Mouse (Mus musculus) monocyte, adult 5-6 weeks (primary cell): ENCODE results near the gene Syde2. TPM values are rescaled to one million over a fixed set of nuclear protein-coding genes. Genes with fewer than 3 reads are reported as not detected.
"Not testable (repeated sequence)": the region's sequence is repeated elsewhere in the genome, so short reads cannot be mapped to it uniquely, and the experiment has no call there.

Source experiments
- ATAC-seq: fragments of 153-309, 156-312 bp; replicated peaks from 2 replicates; pipeline ENCODE4 v1.8.0; 2017; ENCODE audit warnings: mild to moderate bottlenecking; ENCODE audit not compliant: low TSS enrichment, insufficient number of reproducible peaks, severe bottlenecking, poor library complexity, low FRiP score
- total RNA-seq: library from RNA; stranded (forward); fragments of 200-1000, 200-491, 200-594 nt; gene quantifications from 3 replicates; pipeline ENCODE4 v1.2.3, GENCODE M21; 2017

Syde2 gene
- total RNA-seq, 1 experiment from 2014 or later = 1.6 TPM

DNA sequence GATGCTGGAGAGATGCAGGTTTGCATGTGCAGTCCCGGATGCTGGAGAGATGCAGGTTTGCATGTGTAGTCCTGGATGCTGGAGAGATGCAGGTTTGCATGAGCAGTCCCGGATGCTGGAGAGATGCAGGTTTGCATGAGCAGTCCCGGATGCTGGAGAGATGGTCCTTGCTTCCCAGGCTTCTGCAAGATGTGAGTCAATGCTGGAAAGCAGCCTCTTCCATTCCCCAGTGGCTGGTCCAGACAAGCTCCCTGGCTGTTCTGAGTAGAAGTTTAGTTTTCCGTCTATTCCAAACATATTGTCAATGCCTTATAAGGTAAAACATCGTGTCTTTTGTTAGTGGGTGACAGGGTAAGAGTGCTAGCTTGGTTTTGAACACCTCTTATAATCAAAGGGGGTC, 8.9 kb downstream of the Syde2 start:
- ATAC-seq = not testable (repeated sequence)

DNA sequence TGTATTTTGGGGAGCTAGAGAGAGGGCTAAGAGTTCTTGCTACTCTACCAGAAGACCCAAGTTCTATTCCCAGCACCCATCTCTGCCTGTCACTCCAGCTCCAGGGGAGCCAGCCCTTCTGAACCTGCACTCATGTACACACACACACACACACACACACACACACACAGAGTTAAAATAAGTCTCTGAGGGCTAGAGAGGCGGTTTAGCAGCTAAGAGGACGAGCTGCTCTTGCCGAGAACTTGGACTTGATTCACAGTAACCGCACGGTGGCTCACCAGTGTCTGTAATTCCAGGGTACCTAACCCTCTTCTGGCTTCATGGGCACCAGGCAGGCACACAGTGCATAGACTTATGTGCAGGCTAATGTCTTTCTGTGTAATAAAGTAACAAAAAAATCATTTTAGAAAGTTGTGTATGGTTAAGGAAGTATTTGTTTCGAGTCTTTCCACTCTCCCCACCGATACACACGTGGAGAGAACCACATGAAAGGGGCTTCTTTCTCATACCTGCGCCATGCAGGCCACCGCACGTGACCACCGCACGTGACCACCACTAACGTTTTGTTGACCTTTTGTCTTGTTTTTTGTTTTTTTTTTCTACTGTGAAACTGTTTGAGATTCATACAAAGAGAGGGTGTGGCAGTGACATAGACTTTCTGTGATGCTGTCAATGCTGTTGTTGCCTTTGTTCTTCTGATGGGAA, 16.8 kb downstream of the Syde2 start:
- ATAC-seq = no peak

DNA sequence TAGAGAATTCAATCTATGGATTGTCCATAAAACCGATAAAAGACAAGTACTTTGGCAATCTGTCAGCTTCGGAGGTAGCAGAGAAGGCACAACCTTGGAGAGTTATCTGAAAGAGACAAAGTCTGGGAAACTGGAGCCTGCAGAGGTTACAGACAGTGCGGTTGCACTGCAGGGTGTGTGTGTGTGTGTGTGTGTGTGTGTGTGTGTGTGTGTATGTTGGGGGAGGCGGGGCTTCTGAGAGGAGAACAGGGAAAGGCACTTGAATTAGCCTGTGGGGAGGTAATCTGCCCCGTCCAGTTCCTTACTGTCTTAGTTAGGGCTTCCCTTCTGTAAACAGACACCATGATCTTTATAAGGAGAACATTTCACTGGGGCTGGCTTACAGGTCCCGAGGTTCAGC, 20.2 kb downstream of the Syde2 start:
- ATAC-seq = no peak

DNA sequence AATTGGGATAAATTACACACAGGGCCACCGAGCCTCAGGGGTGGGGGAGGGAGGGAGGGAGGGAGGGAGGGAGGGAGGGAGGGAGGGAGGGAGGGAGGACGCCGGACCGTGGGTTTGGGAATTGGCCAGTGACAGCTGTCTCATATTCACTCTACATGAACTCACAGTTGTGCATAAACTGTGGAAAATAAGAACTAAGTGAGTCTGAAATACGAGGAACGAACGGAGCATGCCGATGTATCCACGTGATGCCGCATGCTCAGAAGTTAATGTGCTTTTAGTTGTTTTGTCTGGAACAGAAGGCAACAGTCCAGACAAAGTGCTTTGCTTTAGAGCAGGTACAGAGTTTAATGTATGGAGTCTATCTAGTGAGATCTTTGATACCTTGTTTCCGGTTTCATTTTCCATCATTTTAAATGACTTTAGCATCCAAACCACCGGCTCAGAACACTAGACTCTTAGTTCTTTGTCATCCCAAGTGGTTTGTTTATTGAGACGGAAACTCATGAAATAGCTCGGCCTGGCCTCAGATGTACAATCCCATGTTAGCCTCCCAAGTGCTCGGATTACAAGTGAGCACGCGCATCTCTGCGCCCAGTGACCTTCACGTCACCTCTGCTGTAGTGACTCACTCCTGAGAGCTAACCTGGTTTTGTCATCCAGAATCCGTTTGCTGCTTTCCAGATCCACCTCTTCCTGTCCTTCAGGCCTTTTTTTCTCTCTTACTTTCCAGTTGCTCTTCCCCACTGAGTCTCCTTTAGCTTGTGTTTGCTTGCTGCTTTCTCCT, 22.4 kb downstream of the Syde2 start:
- no peak for ATAC-seq

DNA sequence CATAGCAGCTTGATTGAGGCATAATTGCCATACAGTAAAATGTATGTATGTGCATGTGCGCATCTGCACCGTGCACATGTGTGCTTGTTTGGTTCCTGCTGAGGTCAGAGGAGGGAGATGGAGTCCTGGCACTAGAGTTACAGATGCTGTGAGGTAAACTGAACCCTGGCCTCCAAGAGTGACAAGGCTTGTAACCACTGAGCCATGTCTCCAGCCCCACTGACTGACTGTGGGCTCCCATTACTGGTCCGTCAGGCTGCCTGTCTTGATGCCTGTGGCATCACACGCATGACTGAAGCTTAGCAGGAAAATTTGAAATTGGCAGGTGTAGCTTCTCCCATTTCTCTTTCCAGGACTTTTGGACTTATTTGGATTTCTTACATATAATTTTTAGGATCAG, 23.1 kb downstream of the Syde2 start:
- ATAC-seq = no peak

DNA sequence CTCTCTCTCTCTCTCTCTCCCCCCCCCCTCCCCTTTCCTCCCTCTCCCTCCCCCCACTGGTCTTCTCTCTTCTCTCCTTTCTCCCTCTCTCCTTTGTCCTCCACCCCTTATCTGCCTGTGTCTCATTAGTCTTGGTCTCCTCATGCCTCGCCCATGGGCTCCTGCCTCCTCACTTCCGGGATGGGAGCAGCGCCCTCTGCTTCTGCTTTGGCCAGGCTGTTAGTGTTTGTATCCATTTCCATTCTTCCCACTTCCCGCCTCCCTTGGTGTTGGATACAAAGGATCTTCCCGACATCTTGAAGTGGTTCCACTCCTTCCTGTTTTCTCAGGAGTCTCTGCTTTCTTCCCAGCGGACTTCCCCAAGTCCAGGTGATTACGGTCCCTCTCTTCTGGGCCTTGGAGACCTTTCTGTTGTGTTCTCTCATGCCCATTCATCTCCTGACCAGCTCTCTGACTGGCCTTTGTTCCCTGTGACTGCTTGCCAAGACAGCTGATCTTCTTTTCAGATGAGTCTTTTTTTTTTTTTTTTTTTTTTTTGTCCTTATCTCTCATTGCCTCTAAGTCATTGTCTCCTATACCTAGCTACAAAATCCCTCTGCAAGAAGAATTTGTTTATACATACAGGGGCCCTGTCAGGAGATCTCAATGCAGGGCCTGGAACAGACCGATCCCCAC, 24.0 kb downstream of the Syde2 start:
- no peak for ATAC-seq

DNA sequence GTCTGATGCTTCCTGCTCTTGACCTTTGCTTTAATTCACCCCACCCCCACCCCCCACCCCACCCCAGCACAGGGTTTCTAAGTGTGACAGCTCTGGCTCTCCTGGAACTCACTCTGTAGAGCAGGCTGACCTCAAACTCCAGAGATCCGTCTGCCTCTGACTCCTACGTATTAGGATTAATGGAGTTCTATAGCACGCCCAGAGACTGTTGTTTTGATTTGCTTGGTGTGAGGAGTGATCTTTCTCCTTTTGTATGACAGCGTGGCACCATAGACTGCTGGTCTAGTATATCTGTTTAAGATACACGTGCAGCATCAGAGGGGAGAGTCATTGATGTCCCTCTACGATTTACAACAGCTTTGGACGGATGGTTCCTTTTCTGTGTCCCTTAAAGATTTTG, 25.8 kb downstream of the Syde2 start:
- no peak for ATAC-seq

DNA sequence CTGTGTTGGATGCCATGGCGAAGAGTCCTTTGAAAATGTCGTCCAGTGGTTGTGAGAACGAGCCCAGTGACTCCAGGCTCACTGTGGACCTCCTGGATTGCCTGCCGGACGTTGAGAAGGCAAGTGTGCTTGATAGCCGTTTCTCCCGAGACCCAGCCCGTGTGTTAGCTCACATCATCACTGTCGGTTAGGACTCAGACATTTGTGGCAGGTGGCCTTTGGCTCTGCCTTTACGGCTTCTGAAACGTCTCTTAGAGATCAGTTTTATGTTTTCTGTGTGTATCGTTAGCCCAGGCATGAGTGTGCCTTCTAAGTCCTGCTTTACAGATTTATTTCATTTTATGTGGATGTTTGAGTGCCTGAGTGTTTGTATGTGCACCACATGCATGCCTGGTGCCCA, 26.7 kb downstream of the Syde2 start:
- no peak for ATAC-seq

DNA sequence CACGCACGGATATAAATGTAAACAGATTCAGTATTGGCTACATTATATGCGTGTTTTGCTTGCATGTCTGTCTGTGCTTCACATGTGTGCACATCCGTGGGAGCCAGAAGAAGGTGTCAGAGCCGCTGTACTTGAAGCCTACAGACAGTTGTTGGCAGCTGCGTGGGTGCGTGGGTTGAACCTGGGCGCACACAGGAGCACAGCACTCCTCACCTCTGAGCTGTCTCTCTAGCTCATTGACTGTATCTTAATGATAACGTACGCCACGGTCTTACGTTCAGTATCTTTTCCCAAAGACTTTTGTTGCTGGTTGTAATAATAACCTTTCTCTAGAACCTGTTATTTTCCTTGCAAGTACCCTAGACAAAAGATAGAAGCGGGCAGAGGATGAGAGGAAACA, 29.3 kb downstream of the Syde2 start:
- ATAC-seq = no peak

DNA sequence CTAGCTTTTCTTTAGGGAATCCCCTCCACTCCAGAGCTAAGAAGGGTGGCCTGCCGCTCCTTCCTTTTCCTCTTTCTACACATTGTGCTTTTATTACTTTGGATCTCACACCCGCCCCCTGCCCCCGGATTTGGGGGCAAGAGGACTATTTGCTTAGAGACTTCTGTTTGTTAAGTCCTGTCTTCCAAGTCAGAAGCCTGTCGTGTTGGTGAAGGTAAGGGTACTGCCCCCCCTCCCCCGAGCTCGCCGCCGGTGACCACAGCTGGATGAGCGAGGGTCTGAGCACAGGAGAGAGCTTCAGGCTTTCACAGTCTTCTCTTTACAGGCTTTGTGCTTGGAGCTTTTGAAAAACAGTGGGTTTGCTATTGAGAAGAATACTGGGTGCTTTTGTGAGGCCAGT, 29.9 kb downstream of the Syde2 start:
- no peak for ATAC-seq

DNA sequence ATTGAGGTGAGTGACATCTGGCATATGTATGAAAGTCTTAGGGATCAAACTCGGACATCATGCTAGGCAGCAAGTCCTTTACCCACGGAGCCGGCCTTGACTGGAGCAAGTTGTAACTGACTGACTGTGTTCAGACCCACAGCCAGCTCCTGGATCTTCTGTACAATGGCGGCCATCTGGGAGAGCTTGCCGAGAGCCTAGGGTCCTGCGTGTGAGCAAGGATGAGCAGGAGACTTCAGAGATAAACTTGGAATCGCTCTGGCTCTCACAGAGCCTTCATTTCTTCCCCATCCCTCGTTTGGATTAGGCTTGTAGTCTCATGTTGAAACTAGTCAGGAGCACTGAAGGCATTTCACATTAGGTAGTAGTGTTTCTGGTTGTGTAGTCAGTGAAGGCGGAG, 34.6 kb downstream of the Syde2 start:
- ATAC-seq = no peak

DNA sequence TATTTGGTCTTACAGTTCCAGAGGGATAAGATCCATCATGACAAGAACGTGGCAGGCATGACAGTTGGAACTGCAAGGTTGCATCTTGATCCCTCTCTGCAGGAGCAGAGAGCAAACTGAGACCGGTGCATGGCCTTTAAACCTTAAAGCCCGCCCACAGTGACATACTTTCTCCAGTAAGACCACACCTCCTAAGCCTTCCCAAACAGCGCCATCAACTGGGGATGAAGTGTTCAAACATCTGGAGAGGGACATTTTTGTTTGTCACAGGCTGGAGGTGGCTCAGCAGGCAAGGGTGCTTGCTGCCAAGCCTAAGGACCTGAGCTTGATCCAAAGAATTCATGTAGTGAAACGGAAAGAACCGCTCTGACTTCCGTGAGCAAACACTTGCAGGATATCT, 37.1 kb downstream of the Syde2 start:
- ATAC-seq = no peak

DNA sequence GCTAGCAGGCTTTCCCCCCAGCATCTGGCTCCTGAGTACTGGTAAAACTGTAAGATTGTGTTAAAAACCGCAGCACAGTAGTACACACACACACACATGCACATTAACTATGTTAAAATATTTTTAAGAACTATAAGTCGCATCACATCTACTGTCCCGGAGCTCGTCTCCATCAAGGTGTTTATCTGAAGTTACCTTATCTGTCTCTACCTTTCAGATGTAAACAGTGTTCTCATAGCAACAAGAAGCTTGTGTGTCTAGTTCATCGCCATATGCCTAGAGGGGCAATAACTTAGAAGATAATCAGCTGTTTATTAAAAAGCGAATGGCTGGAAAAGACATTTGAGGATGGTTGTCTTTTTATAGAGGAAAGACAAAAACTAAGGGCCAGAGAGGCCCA, 37.8 kb downstream of the Syde2 start:
- ATAC-seq = no peak

DNA sequence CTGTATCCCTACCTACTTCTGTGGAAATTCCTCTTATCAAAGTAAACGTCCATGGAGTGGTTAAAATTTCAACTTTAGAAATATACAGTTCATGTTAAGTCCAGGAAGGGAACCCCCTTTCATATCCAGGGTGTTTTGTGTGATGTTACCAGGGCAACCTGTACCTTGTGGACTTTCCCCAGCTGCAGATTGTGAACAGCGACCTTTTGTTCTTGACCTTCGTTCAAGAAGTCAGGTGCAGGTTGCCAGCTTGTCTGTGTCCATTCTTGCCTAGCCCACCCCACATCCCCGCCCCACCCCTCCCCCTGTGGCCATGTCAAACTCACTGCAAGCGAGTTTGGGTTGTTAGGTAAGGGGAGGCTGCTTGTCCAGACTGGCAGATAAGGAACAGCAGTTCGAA, 39.4 kb downstream of the Syde2 start:
- no peak for ATAC-seq

DNA sequence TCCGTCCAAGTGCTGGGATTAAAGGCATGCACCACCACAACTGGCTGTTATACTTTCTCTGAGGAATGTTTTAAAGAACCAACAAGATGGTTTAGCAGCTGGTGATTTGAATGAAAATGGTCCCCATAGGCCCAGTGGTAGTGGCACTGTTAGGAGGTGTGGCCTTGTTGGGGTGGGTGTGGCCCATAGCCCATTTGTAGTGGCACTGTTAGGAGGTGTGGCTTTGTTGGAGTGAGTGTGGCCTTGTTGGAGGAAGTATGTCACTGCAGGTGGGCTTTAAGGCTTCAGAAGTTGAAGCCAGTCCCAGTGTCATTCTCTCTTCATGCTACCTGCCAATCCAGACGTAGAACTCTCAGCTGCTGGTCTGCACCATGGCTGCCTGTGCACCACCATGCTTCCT, 40.7 kb downstream of the Syde2 start:
- no peak for ATAC-seq

DNA sequence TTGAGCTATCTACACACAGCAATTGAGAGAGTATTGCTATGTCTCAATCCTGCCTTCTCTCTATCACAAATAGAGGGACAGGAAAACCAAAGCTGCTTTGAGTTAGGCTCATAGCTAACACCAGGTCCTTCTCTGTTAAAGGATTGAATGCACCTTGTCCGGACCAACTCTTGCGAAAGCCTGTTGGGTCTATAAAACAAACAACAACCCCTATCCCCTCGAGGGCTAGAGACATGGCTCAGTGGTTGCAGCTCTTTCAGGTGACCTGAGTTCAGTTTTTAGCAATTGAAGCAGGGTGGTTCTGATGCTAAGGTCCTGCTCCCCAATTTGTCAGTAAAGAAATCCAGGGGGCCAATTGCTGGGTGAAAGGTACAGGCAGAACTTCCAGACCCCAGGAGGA, 41.6 kb downstream of the Syde2 start:
- ATAC-seq = no peak

DNA sequence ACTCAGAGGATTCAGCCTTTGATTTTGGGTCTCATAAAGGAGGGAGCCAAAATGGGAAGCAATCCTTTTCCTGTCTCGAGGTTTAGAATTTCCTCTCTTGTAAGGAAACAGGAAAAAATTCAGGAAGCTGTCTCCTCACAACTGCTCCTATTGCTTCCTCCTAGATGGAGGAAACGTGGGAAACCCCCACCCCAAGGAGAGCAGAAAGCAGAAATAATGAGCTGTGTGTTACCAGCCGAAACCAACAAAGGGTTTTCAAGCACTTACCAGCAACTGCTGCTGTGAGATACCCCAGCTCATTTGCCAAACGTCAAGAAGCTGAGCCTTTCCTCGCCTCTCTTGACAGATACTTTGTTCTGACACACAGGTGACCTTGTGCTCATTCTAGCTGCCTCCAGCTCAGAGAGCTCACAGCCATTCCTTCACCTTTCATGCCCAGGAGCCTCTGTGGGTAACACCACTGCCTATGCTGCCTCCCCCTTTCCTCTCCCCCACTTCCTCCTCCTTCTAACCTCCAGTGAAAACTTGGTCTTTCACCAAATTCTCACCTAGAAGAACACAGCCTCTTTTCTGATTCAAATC, 42.7 kb downstream of the Syde2 start:
- ATAC-seq = no peak

DNA sequence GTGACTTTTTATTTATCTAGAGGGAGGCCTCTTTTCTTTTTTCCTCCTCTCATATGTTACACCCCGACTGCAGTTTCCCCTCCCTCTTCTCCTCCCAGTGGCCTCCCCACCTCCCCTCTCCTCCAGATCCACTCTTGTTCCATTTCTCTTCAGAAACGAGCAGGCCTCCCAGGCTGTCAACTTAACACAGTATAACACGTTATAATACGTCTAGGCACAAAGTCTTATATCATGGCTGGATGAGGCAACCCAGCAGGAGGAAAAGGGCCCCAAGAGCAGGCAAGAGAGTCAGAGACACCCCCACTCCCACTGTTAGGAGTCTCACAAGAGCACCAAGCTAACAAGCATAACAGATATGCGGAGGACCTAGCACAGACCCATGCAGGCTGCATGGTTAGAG, 45.3 kb downstream of the Syde2 start:
- ATAC-seq = no peak

DNA sequence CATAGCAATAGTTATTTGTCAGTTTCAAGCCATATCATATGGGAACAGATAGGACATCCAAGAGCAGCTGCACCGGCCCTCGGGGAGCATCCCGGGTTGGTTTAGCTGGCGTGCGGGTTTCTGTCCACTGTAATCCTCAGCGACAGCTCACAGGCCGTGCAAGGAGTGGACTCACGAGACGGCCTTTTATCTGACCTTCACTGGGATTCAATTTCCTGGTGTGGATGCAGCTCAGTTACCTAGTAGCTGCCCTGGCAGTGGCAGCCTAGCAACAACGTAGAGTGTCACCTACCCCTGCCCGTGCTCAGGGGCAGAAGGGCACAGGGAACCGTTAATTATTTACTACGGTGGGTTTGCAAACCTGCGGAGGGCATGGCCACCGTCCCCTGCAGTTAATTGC, 50.2 kb downstream of the Syde2 start:
- no peak for ATAC-seq
